Mouse (Mus musculus) induced T-regulatory cell, adult 2 months (primary cell): ENCODE data around the gene Thbs2.

Source experiments
- DNase-seq: peaks from one replicate; pipeline ENCODE4 v3.0.0-alpha.2; 2012; ENCODE audit warnings: low read depth

The Thbs2 gene

GRCm38 (mm10) chr17:14696281-14696795 is 2.3 kb upstream of the Thbs2 start:
- no peak for DNase-seq

GRCm38 (mm10) chr17:14693048-14693993 is 714 bp downstream of the Thbs2 start:
- DNase-seq, result no peak

DNA sequence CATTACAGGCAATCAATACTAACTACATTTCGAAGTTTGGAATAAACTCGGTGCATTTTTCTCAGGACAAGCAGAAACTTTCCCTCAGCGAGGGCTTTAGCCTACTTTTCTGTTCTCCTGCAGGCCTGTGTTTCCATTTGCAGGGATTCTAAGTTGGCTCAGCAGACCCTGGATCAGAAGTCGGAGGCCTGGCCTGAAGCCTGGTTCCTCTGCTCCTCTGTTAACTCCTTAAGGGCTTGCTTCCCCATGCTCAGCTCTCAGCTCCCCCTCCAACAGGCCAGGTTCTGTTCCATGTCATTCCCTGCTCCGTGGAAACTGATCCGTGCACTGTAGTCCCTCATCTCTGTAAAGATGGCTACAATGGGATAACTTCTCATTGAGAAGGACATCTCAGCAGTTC is 2.1 kb downstream of the Thbs2 start:
- DNase-seq, result no peak

DNA sequence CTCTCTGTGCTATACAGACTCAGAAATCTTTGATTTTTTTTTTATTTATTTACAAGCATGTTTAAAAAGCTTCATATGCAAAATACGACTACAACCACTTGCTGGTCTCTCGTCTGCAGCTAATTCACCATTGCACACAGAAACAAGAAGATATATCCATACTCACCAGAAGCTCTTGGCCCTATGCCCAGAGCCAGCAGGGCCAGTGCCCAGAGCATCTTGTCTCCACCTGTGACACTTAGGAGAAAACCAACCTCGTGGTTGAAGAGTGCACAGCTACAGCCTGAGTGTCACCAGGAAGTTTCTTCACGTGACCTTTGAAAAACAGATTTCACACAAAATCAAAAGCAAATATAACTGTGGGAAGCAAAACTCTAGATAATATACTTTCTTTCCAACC is 2.8 kb downstream of the Thbs2 start:
- DNase-seq, result no peak

DNA sequence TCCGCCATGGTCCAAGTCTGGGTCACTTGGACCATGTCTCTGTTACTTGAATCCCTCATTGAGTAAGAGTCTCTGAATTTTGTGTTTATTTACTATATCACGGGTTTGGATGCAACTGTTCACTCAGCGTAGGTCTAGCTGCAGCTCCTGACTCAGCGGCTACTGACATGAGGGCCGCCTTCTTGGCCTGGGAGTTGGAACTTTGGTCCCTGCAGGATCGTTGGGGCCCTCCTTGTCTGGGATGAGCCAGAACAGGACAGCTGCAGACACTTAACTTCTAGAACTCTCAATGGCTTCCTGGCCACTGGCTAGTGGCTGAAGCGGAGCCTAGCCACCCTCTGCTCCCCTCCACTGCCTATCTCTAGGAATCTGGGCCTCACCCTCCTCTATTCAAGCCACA is 11.2 kb downstream of the Thbs2 start:
- DNase-seq, result no peak

DNA sequence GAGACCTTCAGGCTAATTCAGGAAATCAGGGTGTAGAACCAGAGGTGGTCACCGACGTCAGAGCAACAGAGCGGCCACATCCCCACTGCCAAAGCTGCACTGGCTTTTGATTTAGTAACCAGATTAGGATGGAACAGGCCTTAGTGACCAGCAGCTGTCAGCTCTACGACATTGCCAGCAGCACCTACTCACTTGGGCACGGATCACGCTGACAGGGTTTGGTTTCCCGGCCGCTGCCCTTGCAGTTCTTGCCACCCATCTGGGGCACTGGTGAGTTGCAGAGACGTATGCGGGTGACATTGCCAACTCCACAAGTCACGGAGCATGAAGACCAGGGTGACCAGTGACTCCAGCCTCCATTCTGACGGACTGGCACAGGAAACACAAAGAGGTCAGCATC is 13.0 kb downstream of the Thbs2 start:
- DNase-seq, result no peak

DNA sequence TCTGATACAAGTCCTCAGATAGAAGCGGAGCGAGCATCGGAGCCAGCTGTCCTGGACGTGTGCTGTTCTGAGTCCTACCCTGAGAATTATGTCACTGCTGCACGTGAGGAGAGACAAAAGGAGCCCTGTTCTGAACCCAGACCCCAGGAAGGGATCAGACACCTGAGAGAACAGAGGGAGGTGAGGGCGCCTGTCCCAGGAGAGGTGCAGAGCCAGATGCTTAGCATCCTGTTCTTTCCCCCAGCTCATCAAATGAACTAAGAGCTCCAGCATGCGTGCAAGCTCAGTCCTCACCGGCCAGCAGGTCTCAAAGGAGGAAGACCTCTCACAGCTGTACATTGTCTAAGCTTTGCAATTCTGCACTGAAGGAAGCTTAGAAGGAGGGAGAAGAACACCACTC is 16.8 kb downstream of the Thbs2 start:
- DNase-seq, result no peak

- DNase-seq, result no peak
These were observed 18.5 kb downstream of the Thbs2 start for GRCm38 (mm10) chr17:14675517-14675916.

GRCm38 (mm10) chr17:14672402-14672801 is 21.6 kb downstream of the Thbs2 start:
- no peak for DNase-seq

- no peak for DNase-seq
These were observed 26.8 kb downstream of the Thbs2 start for GRCm38 (mm10) chr17:14667225-14667624.

DNA sequence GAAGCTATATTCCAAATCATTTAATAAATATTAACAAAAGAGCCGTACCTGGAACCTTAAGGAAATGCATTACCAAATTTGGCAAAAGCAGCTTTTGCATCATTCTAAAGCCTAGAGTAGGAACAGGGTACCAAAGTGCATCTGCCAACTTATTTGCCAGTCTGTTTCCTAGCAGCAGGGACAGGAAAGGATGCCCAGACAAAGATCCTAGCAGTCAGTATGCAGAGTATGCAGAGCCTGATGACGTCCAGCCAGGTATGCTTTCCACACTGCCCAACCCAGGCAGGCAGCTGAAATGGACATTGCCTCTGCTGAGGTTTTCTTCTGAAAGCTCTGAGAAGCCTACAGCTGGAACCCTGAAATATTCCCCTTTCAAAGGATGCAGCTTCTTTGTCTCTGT is 27.6 kb downstream of the Thbs2 start:
- DNase-seq, result no peak

DNA sequence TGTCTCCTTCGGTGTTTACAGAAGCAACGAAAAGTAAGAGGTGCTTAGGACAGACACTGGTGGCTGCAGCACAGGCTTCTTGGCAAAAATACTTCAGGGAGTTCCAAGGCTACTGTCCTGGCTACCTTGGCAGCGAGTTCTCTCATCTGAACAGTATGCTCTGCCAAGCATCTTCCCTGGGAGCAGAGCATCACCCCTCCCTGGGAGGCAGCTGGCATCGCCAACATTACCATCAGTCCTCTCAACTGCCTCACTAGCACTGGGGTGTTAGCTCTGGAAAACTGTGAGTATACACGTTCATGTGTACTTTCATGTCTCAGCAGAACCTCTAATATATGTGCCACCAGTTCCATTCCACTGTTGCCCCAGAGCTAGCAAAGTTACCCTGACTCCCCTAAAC is 30.7 kb downstream of the Thbs2 start:
- no peak for DNase-seq

DNA sequence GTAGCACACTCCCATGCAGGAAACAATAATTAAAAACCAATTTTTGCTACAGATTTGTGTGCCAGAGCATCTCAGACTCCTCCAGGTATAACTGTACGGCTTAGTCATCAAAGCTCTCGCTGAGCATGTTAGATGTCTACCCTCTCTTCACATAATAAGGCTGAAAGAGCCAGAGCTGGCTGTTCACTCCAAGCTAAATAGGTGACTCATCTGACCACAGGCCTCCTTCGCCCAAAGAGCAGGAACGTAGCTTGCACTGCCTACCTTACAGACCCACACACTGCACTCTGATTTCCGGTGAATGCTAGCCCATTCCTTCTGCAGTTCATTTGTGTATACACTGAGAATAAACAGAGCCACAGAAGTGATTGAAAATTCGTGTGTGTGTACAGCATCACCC is 31.6 kb downstream of the Thbs2 start:
- DNase-seq, result no peak

- no peak for DNase-seq
These were observed 34.3 kb downstream of the Thbs2 start for GRCm38 (mm10) chr17:14659746-14660145.

- DNase-seq, result no peak
These were observed 35.9 kb downstream of the Thbs2 start for GRCm38 (mm10) chr17:14658123-14658522.

- DNase-seq, result no peak
These were observed 36.9 kb downstream of the Thbs2 start for GRCm38 (mm10) chr17:14657123-14657522.

GRCm38 (mm10) chr17:14654981-14655380 is 39.1 kb downstream of the Thbs2 start:
- no peak for DNase-seq

GRCm38 (mm10) chr17:14652013-14652412 is 42.0 kb downstream of the Thbs2 start:
- DNase-seq, result no peak

- DNase-seq, result no peak
These were observed 45.9 kb downstream of the Thbs2 start for GRCm38 (mm10) chr17:14647996-14648640.

GRCm38 (mm10) chr17:14643996-14644395 is 50.0 kb downstream of the Thbs2 start:
- no peak for DNase-seq

GRCm38 (mm10) chr17:14640351-14641115 is 53.5 kb downstream of the Thbs2 start:
- DNase-seq, result no peak

DNA sequence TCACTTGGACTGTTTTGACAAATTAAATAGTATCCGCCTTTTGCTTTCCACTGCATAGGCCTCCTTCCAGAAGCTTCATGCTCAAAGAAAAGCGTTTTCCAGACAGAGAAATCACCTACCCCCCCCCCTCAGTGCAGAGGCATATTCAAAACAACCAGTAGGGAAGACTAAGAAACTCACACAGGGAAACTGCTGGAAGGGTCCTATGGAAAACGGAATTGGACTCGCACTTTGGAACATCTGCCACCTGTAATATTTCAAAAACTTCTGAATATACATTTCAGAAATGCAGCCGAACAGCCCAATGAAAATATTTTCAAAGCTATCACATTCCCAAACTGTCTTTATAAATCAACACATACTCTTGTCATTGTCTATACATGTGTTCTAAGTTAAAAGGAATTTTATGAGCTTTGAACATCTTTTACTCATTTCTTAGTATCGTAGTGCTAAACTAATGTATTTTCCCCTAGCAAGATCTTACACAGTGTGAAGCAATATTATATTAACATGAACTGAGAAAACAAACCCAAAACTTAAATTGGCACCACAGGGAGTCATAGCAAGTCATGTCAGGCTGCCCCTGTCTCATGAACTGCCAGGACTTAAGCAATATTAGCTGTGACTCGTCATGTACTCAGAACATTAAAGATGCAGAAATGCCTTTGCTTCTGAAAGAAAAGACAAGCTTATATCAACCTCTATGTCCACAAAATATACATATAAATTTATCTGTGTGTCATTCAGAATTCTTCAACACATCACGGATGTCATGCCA is 58.3 kb downstream of the Thbs2 start:
- no peak for DNase-seq
